In genomic region chr12:55315192-55315591, GRCm38 (mm10) we compare ENCODE assay signal across 9 mouse cellular contexts. TPM values are rescaled to one million over a fixed set of nuclear protein-coding genes. Genes with fewer than 3 reads are reported as not detected.
DNase-seq lines count a peak whose midpoint lies in the region; ATAC-seq and TF ChIP-seq lines count a peak whose summit lies in the region.
"Had no signal": no experiment of that assay in that cellular context is flagged by ENCODE, and none has a peak within 500 bp of the region (broad histone marks: within the 10 kb centered on the region; RNA-seq: fewer than 3 reads in every experiment).

No protein-coding gene starts in this region.

- WGBS in liver, postnatal 0 days (ENCODE audit: insufficient replicate concordance), result 33% methylated on average over 5 of the region's 5 CpGs

- no peak for TF ChIP-seq EP300 in liver, postnatal 0 days (IDR thresholded peaks at IDR 0.05; ENCODE audit: low read depth)

- H3K4me1 ChIP-seq in liver, postnatal 0 days (ENCODE audit: insufficient read depth), result no peaks in the 10 kb centered on the region
- H3K4me1 ChIP-seq: heart, embryonic 13.5 days had no signal

- 0 out of 2 replicates have a peak, but pooled peaks cover 6% of the 10 kb centered on the region for H3K27me3 ChIP-seq in liver, postnatal 0 days (ENCODE audit: insufficient read depth, low read length)
- H3K27me3 ChIP-seq: heart, embryonic 13.5 days had no signal

- peak; percentile 93 for ATAC-seq in common myeloid progenitor, adult 5-6 weeks (replicated peaks; ENCODE audit: low read depth, poor library complexity, severe bottlenecking)
- peak; percentile 94 for ATAC-seq in granulocyte monocyte progenitor cell, adult 5-6 weeks (replicated peaks; ENCODE audit: poor library complexity, severe bottlenecking)
- ATAC-seq in liver, postnatal 0 days, result peak; percentile 72

- TF ChIP-seq CTCF in liver, postnatal 0 days (IDR thresholded peaks at IDR 0.05; ENCODE audit: low read depth), result peak; percentile 81

- H3K36me3 ChIP-seq in liver, postnatal 0 days (replicated peaks; ENCODE audit: insufficient read depth, low read length), result 0 out of 2 replicates have a peak, but pooled peaks cover 4% of the 10 kb centered on the region

- no peaks in the 10 kb centered on the region for H3K9me3 ChIP-seq in liver, postnatal 0 days (ENCODE audit: low read length)
- H3K9me3 ChIP-seq: heart, embryonic 13.5 days had no signal

- H3K9ac ChIP-seq in liver, postnatal 0 days (replicated peaks), result no peak overlapping the region
- H3K9ac ChIP-seq: heart, embryonic 13.5 days had no signal

- no peak overlapping the region for H3K27ac ChIP-seq in liver, postnatal 0 days (ENCODE audit: low read depth)
- H3K27ac ChIP-seq: heart, embryonic 13.5 days had no signal

- DNase-seq in CD4-positive, CD25-positive, alpha-beta regulatory T cell, adult 2 months (ENCODE audit: low read depth, low spot score), result peak; percentile 93
- peak; percentile 91 for DNase-seq in adipocyte (ENCODE audit: low spot score)
- peak; percentile 92 for DNase-seq in kidney, postnatal 14 days
- DNase-seq in liver, postnatal 0 days, result peak; percentile 80
- peak; percentile 88 for DNase-seq in retina, embryonic 14.5 days (ENCODE audit: low spot score)
- DNase-seq in thymus, postnatal 4 days, result peak; percentile 82

- H3K4me2 ChIP-seq in liver, postnatal 0 days (ENCODE audit: low read depth, low read length), result no peak overlapping the region
- H3K4me2 ChIP-seq: heart, embryonic 13.5 days had no signal

- H3K4me3 ChIP-seq in liver, postnatal 0 days (ENCODE audit: low read depth, low read length), result no peak overlapping the region
- H3K4me3 ChIP-seq: heart, embryonic 13.5 days had no signal

RNA-seq across cellular contexts. Expression of gene Ppp2r3c, which starts 12.4 kb away (rescaled TPM):
- total RNA-seq in common myeloid progenitor, adult 5-6 weeks (2017), result 26.4 and 32.9 TPM in 2 replicates
- 25.8 and 31.2 TPM in 2 replicates for total RNA-seq in granulocyte monocyte progenitor cell, adult 5-6 weeks (2014; fragmentation: Nextera tagmentation)
- total RNA-seq in granulocyte monocyte progenitor cell, adult 5-6 weeks (2017), result 28.6 and 30.4 TPM in 2 replicates
- 4.3 TPM in 2 replicates for polyA plus RNA-seq in liver, postnatal 0 days (2015; fragmentation: Nextera tagmentation; extraction: Ambion mirVana)

RNA-seq across cellular contexts. Expression of gene 1110008L16Rik, which starts 15.8 kb away (rescaled TPM):
- 35.7 and 59.6 TPM in 2 replicates for total RNA-seq in common myeloid progenitor, adult 5-6 weeks (2017)
- total RNA-seq in granulocyte monocyte progenitor cell, adult 5-6 weeks (2014; fragmentation: Nextera tagmentation), result 34.0 and 34.8 TPM in 2 replicates
- 24.6 and 36.7 TPM in 2 replicates for total RNA-seq in granulocyte monocyte progenitor cell, adult 5-6 weeks (2017)
- 5.5 and 5.9 TPM in 2 replicates for polyA plus RNA-seq in liver, postnatal 0 days (2015; fragmentation: Nextera tagmentation; extraction: Ambion mirVana)
